Mouse (Mus musculus): ENCODE data around the gene Ppox. TPM values are rescaled to one million over a fixed set of nuclear protein-coding genes. Genes with fewer than 3 reads are reported as not detected.
"Not testable (repeated sequence)": the region's sequence is repeated elsewhere in the genome, so short reads cannot be mapped to it uniquely, and the experiment has no call there.

Gene Ppox
- total RNA-seq, 4 experiments from 2014 or later: 11.9 to 16.6 (median 12.7) TPM

DNA sequence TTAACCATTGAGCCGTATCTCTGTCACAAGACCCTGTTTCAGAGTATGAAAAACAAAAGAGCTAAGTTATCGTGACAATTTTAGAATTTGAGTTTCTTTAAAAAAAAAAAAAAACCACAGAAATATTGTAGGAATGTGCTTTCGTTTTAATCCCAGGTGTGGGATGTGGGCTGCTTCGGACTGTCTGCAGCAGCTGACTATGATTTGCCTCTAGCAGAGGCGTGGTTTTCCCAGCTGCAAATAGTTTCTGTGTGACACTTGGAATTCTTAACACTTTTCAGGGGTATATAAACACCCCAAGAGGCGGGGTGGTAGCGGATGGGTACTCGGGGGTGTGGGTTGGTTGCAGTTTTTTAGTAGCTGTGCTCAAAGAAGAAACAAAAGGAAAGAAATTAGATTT is 35.6 kb downstream of the Ppox start:
- DNase-seq (ENCODE audit: low spot score): no peak

GRCm38 (mm10) chr1:171241952-171242351 is 39.0 kb downstream of the Ppox start:
- DNase-seq (ENCODE audit: low spot score): not testable (repeated sequence)

DNA sequence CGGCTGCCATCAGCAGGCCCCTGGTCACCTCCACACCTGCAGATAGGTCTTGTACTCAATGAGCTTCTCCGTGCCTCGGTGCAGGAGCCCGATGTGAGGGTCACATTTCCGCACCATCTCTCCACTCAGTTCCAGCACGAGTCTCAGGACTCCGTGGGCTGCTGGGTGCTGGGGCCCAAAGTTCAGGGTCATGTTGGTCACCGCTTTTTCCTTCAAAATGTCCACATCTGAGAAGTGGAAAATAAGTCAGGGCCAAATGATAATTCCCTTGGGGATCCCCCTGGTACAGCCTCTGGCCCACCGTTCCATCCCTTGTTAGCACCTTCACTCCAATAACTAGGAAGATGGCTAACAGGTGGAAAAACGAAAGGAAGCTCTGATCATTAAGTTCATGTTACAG is 40.1 kb downstream of the Ppox start:
- DNase-seq (ENCODE audit: low spot score): no peak

- peak; percentile 74 for DNase-seq (ENCODE audit: low spot score)
Measured at GRCm38 (mm10) chr1:171239992-171240744, 40.8 kb downstream of the Ppox start.

DNA sequence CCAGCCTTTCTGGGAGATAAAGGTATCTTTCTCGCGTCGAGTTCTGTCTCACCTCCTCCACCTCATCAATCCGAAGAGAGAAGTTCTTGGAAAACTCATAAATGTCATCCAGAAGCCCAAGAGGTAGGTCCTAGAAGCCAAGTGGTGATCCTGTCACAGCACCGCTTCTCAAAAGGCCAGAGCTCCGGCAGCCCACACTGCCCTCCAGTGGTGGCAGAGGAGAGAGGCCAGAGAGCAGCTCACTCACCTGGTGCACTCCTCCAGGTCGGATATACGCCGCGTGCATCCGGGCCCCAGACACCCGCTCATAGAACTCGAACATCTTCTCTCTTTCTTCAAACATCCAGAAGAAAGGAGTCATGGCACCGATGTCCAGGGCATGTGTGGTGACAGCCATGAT is 42.5 kb downstream of the Ppox start:
- DNase-seq (ENCODE audit: low spot score): no peak

GRCm38 (mm10) chr1:171237438-171237837 is 43.5 kb downstream of the Ppox start:
- DNase-seq (ENCODE audit: low spot score): no peak

DNA sequence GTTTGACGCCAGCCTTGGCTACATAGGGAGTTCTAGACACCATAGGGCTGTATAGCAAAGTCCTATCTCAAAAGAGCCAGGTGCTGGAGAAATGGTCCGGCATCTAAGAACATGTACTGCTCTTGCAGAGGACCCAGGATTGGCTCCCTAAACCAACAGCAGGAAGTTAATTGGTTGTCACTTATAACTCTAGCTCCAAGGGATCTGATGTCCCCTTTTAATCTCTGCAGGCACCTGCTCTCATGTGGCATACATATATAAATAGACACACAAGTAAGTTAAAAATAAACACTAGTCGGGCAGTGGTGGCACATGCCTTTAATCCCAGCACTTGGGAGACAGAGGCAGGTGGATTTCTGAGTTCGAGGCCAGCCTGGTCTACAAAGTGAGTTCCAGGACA is 45.2 kb downstream of the Ppox start:
- no peak for DNase-seq (ENCODE audit: low spot score)

- no peak for DNase-seq (ENCODE audit: low spot score)
Measured at GRCm38 (mm10) chr1:171234538-171234937, 46.4 kb downstream of the Ppox start.

- no peak for DNase-seq (ENCODE audit: low spot score)
Measured at GRCm38 (mm10) chr1:171234126-171234525, 46.9 kb downstream of the Ppox start, which contains the start of gene Fcer1g. Fcer1g (minus strand) TSS chr1:171234365.

DNA sequence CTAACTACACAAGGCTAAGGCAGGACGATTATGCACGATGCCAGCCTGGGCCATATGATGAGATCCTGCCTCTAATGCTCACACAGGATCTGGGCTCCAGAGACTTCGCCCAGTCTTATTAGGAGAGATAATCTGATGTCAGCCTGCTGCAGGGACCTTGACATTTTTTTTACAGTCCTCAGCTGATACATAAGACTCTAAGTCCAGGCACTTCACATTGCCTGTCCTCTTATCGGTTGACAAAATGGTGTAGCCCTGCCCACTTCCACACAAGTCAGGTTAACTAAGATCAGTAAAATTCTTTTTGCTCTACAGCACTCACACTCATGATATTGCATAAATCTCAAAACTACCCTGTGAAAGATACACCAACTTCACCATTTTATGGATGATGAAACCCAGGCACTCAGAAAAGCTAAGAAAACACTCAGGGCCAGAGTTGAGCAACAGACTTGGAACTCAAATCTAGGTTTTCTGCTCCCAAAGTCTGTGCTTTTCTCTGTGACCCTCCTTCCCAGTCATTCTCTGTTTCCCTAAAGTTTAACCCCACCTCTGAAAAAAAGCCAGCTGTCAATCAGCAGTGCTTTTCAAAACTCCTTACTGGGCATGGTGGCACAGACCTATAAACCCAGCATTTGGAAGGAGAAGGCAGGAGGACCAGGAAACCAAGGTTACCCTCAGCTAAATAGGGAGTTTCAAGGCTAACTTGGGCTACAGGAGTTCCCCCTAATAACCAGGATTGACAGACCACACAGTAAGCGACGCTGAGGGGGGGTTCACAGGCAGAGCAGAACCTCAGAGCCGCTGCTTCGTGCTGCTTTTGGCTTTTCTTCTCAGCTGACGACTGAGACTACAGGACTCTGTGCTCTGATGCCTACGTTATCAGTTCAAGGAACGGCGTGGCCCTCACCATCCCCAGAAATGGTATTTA is 47.9 kb downstream of the Ppox start:
- DNase-seq (ENCODE audit: low spot score): no peak

DNA sequence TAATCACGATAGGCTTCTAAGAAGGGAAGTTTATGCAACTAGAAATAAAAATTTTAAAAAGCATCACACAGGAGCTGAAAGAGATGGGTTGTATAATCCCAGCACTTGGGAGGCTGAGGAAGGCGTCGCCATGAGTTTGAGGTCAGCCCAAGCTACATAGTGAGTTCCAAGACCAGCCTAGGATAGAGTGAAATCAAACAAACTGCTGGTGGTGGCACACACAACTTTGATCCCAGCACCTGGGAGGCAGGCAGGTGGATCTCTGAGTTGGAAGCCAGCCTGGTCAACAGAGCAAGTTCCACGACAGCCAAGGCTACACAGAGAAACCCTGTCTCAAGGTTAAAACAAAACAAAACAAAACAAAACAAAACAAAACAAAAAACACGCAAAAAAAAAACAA is 48.6 kb downstream of the Ppox start:
- DNase-seq (ENCODE audit: low spot score): no peak

DNA sequence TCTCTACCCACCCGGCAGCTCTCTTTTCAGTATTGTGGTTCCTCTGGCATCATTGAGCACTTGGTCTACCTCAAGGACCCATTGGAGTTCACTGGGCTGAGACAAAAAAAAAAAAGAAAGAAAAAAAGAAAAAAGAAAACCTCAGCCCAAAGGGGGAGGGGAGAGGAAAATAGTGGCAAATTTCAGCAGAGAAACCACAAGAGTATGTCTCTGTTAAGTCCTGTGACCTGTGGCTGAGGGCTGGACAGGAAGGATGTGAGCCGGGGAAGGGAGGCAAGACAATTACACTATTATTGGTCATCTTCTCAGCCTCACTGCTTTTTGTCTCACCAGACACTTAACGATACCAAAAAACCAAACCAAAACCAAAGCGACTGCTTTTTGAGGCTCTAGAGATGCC is 49.1 kb downstream of the Ppox start:
- no peak for DNase-seq (ENCODE audit: low spot score)

GRCm38 (mm10) chr1:171230215-171230614 is 50.8 kb downstream of the Ppox start:
- no peak for DNase-seq (ENCODE audit: low spot score)

DNA sequence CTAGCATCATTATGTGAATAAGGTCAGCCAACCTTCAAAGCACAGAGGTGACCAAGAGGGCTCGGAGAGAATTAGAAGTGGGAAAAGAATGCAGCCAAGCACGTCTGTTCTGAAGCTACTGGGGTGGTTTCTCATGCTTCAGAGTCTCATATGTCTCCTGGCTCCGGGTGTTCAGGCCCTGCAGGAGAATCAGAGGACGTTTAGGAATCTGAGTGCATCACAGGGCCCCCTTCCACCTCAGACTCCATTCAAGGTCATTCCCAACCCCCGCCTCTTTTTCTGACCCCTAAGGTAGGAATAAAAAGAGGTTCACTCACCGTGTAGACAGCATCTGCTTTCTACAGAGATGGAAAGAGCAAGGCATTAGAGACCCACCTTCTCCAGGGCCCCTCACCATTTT is 51.2 kb downstream of the Ppox start:
- DNase-seq (ENCODE audit: low spot score): no peak

DNA sequence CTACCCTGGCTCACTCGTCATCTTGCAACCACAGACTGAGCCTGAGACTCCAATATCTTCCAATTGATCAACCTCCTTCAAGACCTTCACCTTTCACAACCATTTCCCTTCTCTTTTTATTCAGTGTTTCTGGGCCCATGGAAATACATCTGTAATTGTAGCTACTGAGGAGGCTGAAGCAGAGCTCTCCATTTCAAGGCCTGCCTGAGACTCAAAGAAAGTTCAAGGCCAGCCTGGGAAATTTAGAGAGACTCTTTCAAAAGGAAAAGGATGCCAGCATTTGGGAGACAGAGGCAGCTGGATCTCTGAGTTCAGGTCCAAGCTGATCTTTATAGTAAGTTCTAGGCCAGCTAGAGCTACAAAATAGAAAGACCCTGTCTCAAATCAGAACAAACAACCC is 53.1 kb downstream of the Ppox start:
- DNase-seq (ENCODE audit: low spot score): no peak

- DNase-seq (ENCODE audit: low spot score): no peak
Measured at GRCm38 (mm10) chr1:171226780-171227179, 54.2 kb downstream of the Ppox start.

Other genes starting within 250 kb of the Ppox start
- gene Fcgr3, start 216.3 kb downstream of the Ppox start, total RNA-seq (2022): 10 to 100 TPM in 2 of 4 experiments, 1 to 10 TPM in 2; 7.8 to 13.7 (median 9.7) TPM
- gene Cfap126, start 167.3 kb downstream of the Ppox start, total RNA-seq (2022): 1 to 10 TPM in 1 of 4 experiments, under 1 TPM in 3; 0.60 to 2.0 (median 0.88) TPM
- gene Sdhc, start 130.6 kb downstream of the Ppox start, total RNA-seq (2022): 1,000 to 10,000 TPM; 1,259 to 1,304 (median 1,268) TPM
- gene Mpz, start 130.5 kb downstream of the Ppox start, total RNA-seq (2022): under 1 TPM in 2 of 4 experiments, not detected in 2; 0.31 to 0.41 TPM
- gene Pcp4l1, start 84.9 kb downstream of the Ppox start, total RNA-seq (2022): 100 to 1,000 TPM; 193 to 360 (median 253) TPM
- gene Nr1i3, start 67.2 kb downstream of the Ppox start, total RNA-seq (2022): not detected
- gene Tomm40l, start 58.7 kb downstream of the Ppox start, total RNA-seq (2022): 100 to 1,000 TPM in 1 of 4 experiments, 10 to 100 TPM in 3; 94.3 to 111 (median 97.4) TPM
- gene Apoa2, start 56.1 kb downstream of the Ppox start, total RNA-seq (2022): 1 to 10 TPM; 1.8 to 4.9 (median 1.9) TPM
- 10 to 100 TPM in 2 of 4 experiments, 1 to 10 TPM in 2; 8.2 to 14.4 (median 11.5) TPM for gene Fcer1g, start 46.8 kb downstream of the Ppox start, total RNA-seq (2022)
- gene Adamts4, start 30.8 kb downstream of the Ppox start, total RNA-seq (2022): under 1 TPM; 0.19 to 0.60 (median 0.25) TPM
- 1,000 to 10,000 TPM; 1,619 to 1,708 (median 1,672) TPM for gene Ndufs2, start 29.8 kb downstream of the Ppox start, total RNA-seq (2022)
- 10 to 100 TPM; 15.4 to 20.8 (median 19.1) TPM for gene B4galt3, start 10.9 kb downstream of the Ppox start, total RNA-seq (2022)
- 10 to 100 TPM; 18.9 to 21.1 (median 19.9) TPM for gene Usp21, start 6.8 kb upstream of the Ppox start, total RNA-seq (2022)
- gene Ufc1, start 13.8 kb upstream of the Ppox start, total RNA-seq (2022): 10 to 100 TPM; 88.2 to 96.3 (median 90.7) TPM
- 10 to 100 TPM; 21.2 to 26.1 (median 21.9) TPM for gene Dedd, start 48.0 kb upstream of the Ppox start, total RNA-seq (2022)
- gene Nit1, start 64.5 kb upstream of the Ppox start, total RNA-seq (2022): 10 to 100 TPM; 26.9 to 36.8 (median 29.4) TPM
- gene Pfdn2, start 64.5 kb upstream of the Ppox start, total RNA-seq (2022): 100 to 1,000 TPM in 1 of 4 experiments, 10 to 100 TPM in 3; 55.3 to 103 (median 78.2) TPM
- under 1 TPM in 1 of 4 experiments, not detected in 3; 0.16 TPM for gene Klhdc9, start 79.6 kb upstream of the Ppox start, total RNA-seq (2022)
- gene Nectin4, start 88.9 kb upstream of the Ppox start, total RNA-seq (2022): under 1 TPM in 3 of 4 experiments, not detected in 1; 0.11 to 0.38 (median 0.25) TPM
- 1 to 10 TPM; 1.7 to 3.0 (median 2.0) TPM for gene Arhgap30, start 107.8 kb upstream of the Ppox start, total RNA-seq (2022)
- gene Usf1, start 130.1 kb upstream of the Ppox start, total RNA-seq (2022): 10 to 100 TPM; 43.0 to 48.4 (median 45.2) TPM
- gene Tstd1, start 137.7 kb upstream of the Ppox start, total RNA-seq (2022): 1 to 10 TPM in 3 of 4 experiments, under 1 TPM in 1; 0.75 to 2.0 (median 1.3) TPM
- gene F11r, start 156.3 kb upstream of the Ppox start, total RNA-seq (2022): 10 to 100 TPM; 34.5 to 36.2 (median 35.6) TPM
- 1 to 10 TPM; 1.8 to 2.8 (median 2.1) TPM for gene Alyref2, start 222.3 kb upstream of the Ppox start, total RNA-seq (2022)

All from heart, adult 8-10 months (tissue).